Mouse (Mus musculus): ENCODE data around the gene Ctbp1. TPM values are rescaled to one million over a fixed set of nuclear protein-coding genes. Genes with fewer than 3 reads are reported as not detected.
A peak's percentile ranks its signal among the peaks of the same experiment; 100 is the strongest.

Gene Ctbp1
- 35.7 and 39.7 TPM in 2 replicates for polyA plus RNA-seq (2012; rRNA removed)

DNA sequence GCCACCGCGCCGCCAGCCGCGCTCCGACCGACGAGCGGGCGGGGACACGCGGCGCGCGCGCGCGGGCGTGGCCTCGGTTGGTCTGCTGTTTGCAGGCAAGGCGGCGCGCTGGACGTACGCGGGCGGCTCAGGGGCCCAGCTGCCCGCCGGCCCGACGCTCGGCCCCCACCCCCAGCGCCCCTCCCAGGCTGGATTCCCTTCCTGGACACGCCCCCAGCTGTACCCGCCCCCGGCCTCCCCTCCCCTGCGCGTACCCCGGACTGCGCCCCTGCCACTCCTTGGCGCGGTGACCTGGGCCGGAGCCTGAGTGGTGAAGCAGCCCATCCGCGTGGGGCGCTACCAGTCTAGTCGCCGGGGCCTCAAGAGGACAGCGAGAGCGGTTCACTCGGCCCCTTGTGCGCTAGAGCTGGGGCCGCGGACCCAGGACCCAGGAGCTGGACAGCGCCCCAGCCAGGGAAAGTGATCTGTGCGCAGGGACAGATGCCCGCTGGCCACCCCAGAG, at the start of gene Ctbp1:
Ctbp1 (minus strand) TSS at position 42 of the 502 bp plus-strand sequence.
- peaks cover 13% of the 10 kb centered on the region for H3K4me1 ChIP-seq (ENCODE audit: control insufficient read depth, insufficient read depth, low read length)
- no peaks in the 10 kb centered on the region for H3K36me3 ChIP-seq (ENCODE audit: control insufficient read depth, insufficient read depth, low read length)
- peak within 1 kb of the TSS; percentile 97 for H3K27ac ChIP-seq (ENCODE audit: control insufficient read depth, insufficient read depth, low read depth, low read length)
- no peak for TF ChIP-seq CTCF (IDR thresholded peaks at IDR 0.05; ENCODE audit: control insufficient read depth, insufficient read depth, insufficient replicate concordance, low read depth, low read length)
- no peak; the same call in 1 of the 2 replicates for TF ChIP-seq POLR2A (IDR thresholded peaks at IDR 0.05; ENCODE audit: control insufficient read depth, low read depth, low read length)
- no peaks in the 10 kb centered on the region for H3K27me3 ChIP-seq (ENCODE audit: control insufficient read depth, insufficient read depth, low read length)
- H3K4me3 ChIP-seq (ENCODE audit: control insufficient read depth, low read depth, low read length): peak within 1 kb of the TSS; percentile 96

DNA sequence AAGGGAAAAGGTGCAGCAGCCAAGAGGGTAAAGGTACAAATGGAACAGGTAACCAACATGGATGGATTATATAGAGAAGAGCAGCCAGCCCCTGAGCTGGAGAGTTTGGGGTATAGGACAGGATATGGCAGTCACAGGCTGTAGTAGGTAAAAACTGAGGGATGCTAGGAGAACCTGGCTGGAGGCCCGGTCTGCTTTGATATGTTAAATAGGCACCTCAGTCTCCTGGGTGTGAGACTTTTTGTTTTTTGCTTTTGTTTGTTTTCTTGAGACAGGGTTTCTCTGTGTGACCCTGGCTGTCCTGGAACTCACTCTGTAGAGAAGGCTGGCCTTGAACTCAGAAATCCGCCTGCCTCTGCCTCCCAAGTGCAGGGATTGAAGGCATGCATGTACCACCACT, 49.7 kb upstream of the Ctbp1 start:
- Histone ChIP-seq H3K36me3 (ENCODE audit: control insufficient read depth, insufficient read depth, low read length) (no peaks in the 10 kb centered on the region), H3K4me1 (ENCODE audit: control insufficient read depth, insufficient read depth, low read length) (no peaks in the 10 kb centered on the region), H3K27ac (ENCODE audit: control insufficient read depth, insufficient read depth, low read depth, low read length) (no peak overlapping the region), H3K27me3 (ENCODE audit: control insufficient read depth, insufficient read depth, low read length) (no peaks in the 10 kb centered on the region), H3K4me3 (ENCODE audit: control insufficient read depth, low read depth, low read length) (no peak overlapping the region)
- TF ChIP-seq POLR2A (IDR thresholded peaks at IDR 0.05; ENCODE audit: control insufficient read depth, low read depth, low read length): no peak
- no peak for TF ChIP-seq CTCF (IDR thresholded peaks at IDR 0.05; ENCODE audit: control insufficient read depth, insufficient read depth, insufficient replicate concordance, low read depth, low read length)

DNA sequence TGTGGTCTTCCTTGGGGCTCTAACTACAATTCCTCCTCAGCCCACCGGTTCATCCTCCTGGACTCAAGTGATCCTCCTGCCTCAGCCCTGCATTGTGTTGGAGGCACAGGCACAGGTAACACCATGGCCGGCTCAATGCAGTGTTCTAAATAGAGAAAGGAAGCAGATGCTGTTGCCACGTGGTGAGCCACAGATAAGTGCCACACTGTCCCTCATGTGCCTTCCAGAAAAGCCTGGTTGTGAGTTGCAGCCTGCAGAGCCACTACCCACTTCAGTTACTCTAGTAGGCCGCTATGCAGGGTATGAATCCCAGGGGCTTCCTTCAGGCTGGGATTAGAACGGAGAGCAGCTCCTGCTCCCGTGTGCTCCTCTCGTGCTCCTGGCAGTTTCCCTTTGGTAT, 37.4 kb upstream of the Ctbp1 start:
- Histone ChIP-seq H3K36me3 (ENCODE audit: control insufficient read depth, insufficient read depth, low read length) (no peaks in the 10 kb centered on the region), H3K4me3 (ENCODE audit: control insufficient read depth, low read depth, low read length) (no peak overlapping the region), H3K27ac (ENCODE audit: control insufficient read depth, insufficient read depth, low read depth, low read length) (no peak overlapping the region), H3K4me1 (ENCODE audit: control insufficient read depth, insufficient read depth, low read length) (no peaks in the 10 kb centered on the region), H3K27me3 (ENCODE audit: control insufficient read depth, insufficient read depth, low read length) (no peaks in the 10 kb centered on the region)
- TF ChIP-seq POLR2A (IDR thresholded peaks at IDR 0.05; ENCODE audit: control insufficient read depth, low read depth, low read length): no peak
- no peak for TF ChIP-seq CTCF (IDR thresholded peaks at IDR 0.05; ENCODE audit: control insufficient read depth, insufficient read depth, insufficient replicate concordance, low read depth, low read length)

DNA sequence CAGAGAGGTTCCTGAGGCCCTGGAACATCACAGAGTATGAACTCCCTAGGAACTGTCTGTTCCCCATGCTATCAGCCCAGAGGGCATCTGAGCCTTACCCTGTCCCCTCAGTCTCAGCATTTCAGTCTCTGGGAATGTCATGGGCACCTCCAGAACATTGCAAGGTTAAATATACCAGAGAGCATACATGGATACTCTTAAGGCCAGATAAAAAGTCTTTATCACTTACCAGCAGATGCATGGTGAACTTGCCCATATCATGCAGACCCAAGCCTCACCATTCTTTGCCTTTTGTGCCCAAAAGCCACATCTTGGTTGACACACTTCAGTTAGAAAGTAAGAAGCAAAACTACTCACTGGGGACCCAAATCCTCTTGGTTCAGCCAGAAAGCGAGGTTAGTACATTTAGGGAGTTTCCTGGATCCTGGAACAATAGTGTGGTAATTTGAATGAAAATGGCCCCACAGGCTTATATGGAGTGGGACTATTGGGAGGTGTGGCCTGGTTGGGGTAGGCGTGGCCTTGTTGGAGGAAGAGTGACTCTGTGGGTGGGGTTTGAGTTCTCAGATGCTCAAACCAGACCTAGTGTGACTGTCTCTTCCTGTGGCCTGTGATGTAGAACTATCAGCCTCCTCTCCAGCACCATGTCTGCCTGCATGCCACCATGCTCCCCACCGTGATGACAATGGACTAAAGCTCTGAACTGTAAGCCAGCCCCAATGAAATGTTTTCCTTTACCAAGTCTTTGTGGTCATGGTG, 36.1 kb upstream of the Ctbp1 start:
- no peaks in the 10 kb centered on the region for H3K27me3 ChIP-seq (ENCODE audit: control insufficient read depth, insufficient read depth, low read length)
- H3K4me1 ChIP-seq (ENCODE audit: control insufficient read depth, insufficient read depth, low read length): no peaks in the 10 kb centered on the region
- no peak overlapping the region for H3K4me3 ChIP-seq (ENCODE audit: control insufficient read depth, low read depth, low read length)
- TF ChIP-seq POLR2A (IDR thresholded peaks at IDR 0.05; ENCODE audit: control insufficient read depth, low read depth, low read length) (no peak), CTCF (IDR thresholded peaks at IDR 0.05; ENCODE audit: control insufficient read depth, insufficient read depth, insufficient replicate concordance, low read depth, low read length) (no peak)
- no peaks in the 10 kb centered on the region for H3K36me3 ChIP-seq (ENCODE audit: control insufficient read depth, insufficient read depth, low read length)
- H3K27ac ChIP-seq (ENCODE audit: control insufficient read depth, insufficient read depth, low read depth, low read length): no peak overlapping the region

DNA sequence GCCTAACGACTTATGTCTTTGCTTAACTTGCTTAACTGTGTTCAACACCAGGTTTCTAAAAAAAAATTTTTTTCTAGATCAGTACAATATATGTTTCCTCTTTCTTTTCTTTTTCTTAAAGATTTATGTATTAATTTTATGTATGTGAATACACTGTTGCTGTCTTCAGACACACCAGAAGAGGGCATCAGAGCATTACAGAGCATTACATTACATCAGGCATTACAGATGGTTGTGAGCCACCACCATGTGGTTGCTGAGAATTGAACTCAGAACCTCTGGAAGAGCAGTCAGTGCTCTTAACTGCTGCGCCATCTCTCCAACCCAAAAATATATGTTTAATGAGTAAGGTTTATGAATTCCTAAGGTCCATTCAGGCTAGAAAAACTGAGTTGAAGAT, 27.0 kb upstream of the Ctbp1 start:
- Histone ChIP-seq H3K4me1 (ENCODE audit: control insufficient read depth, insufficient read depth, low read length) (no peaks in the 10 kb centered on the region), H3K36me3 (ENCODE audit: control insufficient read depth, insufficient read depth, low read length) (no peaks in the 10 kb centered on the region)

DNA sequence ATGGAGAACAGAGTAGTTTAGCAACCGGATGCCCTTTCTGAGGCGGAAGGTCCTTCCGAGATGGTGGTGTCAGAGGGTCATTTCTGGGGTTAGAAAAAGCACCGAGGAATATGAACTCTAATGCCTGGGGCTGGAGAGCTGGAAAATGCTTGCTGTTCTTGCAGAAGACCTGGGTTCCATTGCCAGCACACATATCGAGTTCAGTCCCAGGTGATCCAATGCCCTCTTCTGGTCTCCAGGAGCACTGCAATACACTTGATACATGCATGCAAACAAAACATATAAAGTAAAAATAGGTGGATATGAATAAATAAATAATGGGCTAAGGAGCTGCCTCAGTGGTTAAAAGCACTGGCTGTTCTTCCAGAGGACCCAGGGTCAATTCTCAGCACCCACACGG, 22.4 kb upstream of the Ctbp1 start:
- Histone ChIP-seq H3K27me3 (ENCODE audit: control insufficient read depth, insufficient read depth, low read length) (no peaks in the 10 kb centered on the region), H3K4me3 (ENCODE audit: control insufficient read depth, low read depth, low read length) (no peak overlapping the region), H3K27ac (ENCODE audit: control insufficient read depth, insufficient read depth, low read depth, low read length) (no peak overlapping the region), H3K36me3 (ENCODE audit: control insufficient read depth, insufficient read depth, low read length) (no peaks in the 10 kb centered on the region), H3K4me1 (ENCODE audit: control insufficient read depth, insufficient read depth, low read length) (no peaks in the 10 kb centered on the region)
- TF ChIP-seq CTCF (IDR thresholded peaks at IDR 0.05; ENCODE audit: control insufficient read depth, insufficient read depth, insufficient replicate concordance, low read depth, low read length) (no peak; the same call in 1 of the 2 replicates), POLR2A (IDR thresholded peaks at IDR 0.05; ENCODE audit: control insufficient read depth, low read depth, low read length) (no peak)

More for the DNA sequence above, 27.0 kb upstream of the Ctbp1 start:
- H3K27me3 ChIP-seq (ENCODE audit: control insufficient read depth, insufficient read depth, low read length): no peaks in the 10 kb centered on the region
- TF ChIP-seq POLR2A (IDR thresholded peaks at IDR 0.05; ENCODE audit: control insufficient read depth, low read depth, low read length) (no peak), CTCF (IDR thresholded peaks at IDR 0.05; ENCODE audit: control insufficient read depth, insufficient read depth, insufficient replicate concordance, low read depth, low read length) (no peak)
- H3K4me3 ChIP-seq (ENCODE audit: control insufficient read depth, low read depth, low read length): no peak overlapping the region
- no peak overlapping the region for H3K27ac ChIP-seq (ENCODE audit: control insufficient read depth, insufficient read depth, low read depth, low read length)

DNA sequence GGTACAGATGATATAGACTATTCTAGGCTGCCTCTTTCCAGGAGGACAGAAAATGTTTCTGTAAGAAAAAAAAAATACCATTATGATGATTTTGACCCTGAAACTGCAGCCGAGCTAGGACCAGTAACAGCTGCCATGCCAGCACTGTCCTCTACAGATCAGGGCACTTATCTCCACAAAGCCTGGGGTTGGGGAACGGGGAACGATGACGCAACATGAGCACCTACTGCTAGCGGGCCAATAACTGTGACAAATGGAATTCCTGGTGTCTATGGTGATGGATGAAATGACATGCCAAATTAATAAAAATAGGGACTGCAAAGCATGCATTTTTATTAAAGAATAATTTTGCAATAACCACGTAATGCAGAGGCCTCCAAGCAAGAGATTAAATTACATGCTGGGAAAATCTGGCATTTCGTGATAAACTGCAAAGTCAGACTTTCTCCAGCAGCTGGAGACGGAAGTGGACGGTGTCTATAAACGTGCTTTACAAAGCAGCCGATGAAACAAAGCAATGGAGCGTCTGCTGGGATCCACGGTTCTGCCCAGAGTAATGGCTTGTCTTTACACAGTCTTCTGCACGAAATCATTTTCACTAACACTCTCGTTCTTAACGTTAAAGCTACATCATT, 19.1 kb upstream of the Ctbp1 start:
- H3K27me3 ChIP-seq (ENCODE audit: control insufficient read depth, insufficient read depth, low read length): no peaks in the 10 kb centered on the region
- H3K27ac ChIP-seq (ENCODE audit: control insufficient read depth, insufficient read depth, low read depth, low read length): no peak overlapping the region
- no peak overlapping the region for H3K4me3 ChIP-seq (ENCODE audit: control insufficient read depth, low read depth, low read length)
- no peaks in the 10 kb centered on the region for H3K36me3 ChIP-seq (ENCODE audit: control insufficient read depth, insufficient read depth, low read length)
- no peak for TF ChIP-seq POLR2A (IDR thresholded peaks at IDR 0.05; ENCODE audit: control insufficient read depth, low read depth, low read length)
- TF ChIP-seq CTCF (IDR thresholded peaks at IDR 0.05; ENCODE audit: control insufficient read depth, insufficient read depth, insufficient replicate concordance, low read depth, low read length): no peak
- no peaks in the 10 kb centered on the region for H3K4me1 ChIP-seq (ENCODE audit: control insufficient read depth, insufficient read depth, low read length)
